Mouse (Mus musculus): Measurements from ENCODE around the gene 6030468B19Rik.

DNA sequence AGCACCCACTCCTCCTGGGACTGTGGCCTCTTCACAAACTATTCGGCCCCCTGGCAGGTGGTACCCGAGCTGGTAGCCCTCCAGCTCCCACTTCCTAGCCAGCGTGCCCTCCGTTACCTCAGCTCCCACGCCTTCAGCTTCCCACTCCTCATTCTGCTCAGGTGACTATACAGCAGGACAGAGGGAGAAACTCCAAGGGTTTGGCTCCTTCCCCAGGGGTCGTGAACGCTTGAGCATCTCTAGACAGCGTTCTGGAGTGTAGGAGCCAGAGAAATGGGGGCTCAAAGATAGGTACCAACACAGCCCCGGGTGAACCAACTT is 6.1 kb upstream of the 6030468B19Rik start:
- no peak for TF ChIP-seq REST (IDR thresholded peaks at IDR 0.05; ENCODE audit: insufficient read depth, insufficient read length)
- TF ChIP-seq USF1 (IDR thresholded peaks at IDR 0.05; ENCODE audit: low read depth), result no peak
- no peak for TF ChIP-seq POLR2A (IDR thresholded peaks at IDR 0.05; ENCODE audit: insufficient read length, low read depth)
- TF ChIP-seq POLR2AphosphoS2 (IDR thresholded peaks at IDR 0.05; ENCODE audit: insufficient read length, low read depth), result no peak
- no peak for TF ChIP-seq TCF12 (IDR thresholded peaks at IDR 0.05; ENCODE audit: insufficient read depth, poor library complexity, severe bottlenecking)
- TF ChIP-seq E2F4 (IDR thresholded peaks at IDR 0.05; ENCODE audit: insufficient read depth), result no peak
- TF ChIP-seq MYOG (IDR thresholded peaks at IDR 0.05; ENCODE audit: control insufficient read depth in 1 of 3, insufficient read depth in 1 of 3, insufficient read length in 2 of 3, low read depth in 2 of 3), result no peak
- no peak for TF ChIP-seq MYOD1 (IDR thresholded peaks at IDR 0.05; ENCODE audit: control insufficient read depth in 1 of 3, insufficient read length in 2 of 3, low read depth in 2 of 3)
- no peak for TF ChIP-seq TCF3 (IDR thresholded peaks at IDR 0.05; ENCODE audit: insufficient read length, low read depth)
- TF ChIP-seq MAX (IDR thresholded peaks at IDR 0.05; ENCODE audit: low read depth), result no peak
